Mouse (Mus musculus) forebrain, embryonic 15.5 days (tissue): Measurements from ENCODE around the gene Nampt. TPM values are rescaled to one million over a fixed set of nuclear protein-coding genes. Genes with fewer than 3 reads are reported as not detected.

Experiments
- ATAC-seq: fragments of 200-750 bp; cut with Nextera tagmentation; replicated peaks from 2 replicates; pipeline ENCODE4 v1.8.0; 2017; ENCODE audit warnings: mild to moderate bottlenecking, moderate TSS enrichment, moderate library complexity
- H3K27ac ChIP-seq: fragments of 300-500 bp; sonication (generic); replicated peaks from 2 replicates; pipeline ENCODE4 v1.5.1; 2015; ENCODE audit warnings: mild to moderate bottlenecking, inconsistent platforms
- H3K27me3 ChIP-seq: fragments of 300-500 bp; sonication (generic); 2 replicates; pipeline ENCODE4 v1.6.1; 2015; ENCODE audit warnings: inconsistent platforms
- H3K36me3 ChIP-seq: fragments of 300-500 bp; sonication (generic); 2 replicates; pipeline ENCODE4 v1.6.1; 2015; ENCODE audit warnings: mild to moderate bottlenecking, inconsistent platforms
- H3K4me1 ChIP-seq: fragments of 300-500 bp; sonication (generic); 2 replicates; pipeline ENCODE4 v1.6.1; 2015; ENCODE audit warnings: inconsistent platforms
- H3K4me2 ChIP-seq: fragments of 300-500 bp; sonication (generic); replicated peaks from 2 replicates; pipeline ENCODE4 v1.6.1; 2015; ENCODE audit warnings: mild to moderate bottlenecking, inconsistent platforms
- H3K4me3 ChIP-seq: fragments of 300-500 bp; sonication (generic); 2 replicates; pipeline ENCODE4 v1.5.1; 2015; ENCODE audit warnings: mild to moderate bottlenecking, inconsistent platforms
- H3K9ac ChIP-seq: fragments of 300-500 bp; sonication (generic); replicated peaks from 2 replicates; pipeline ENCODE4 v1.6.1; 2015; ENCODE audit warnings: mild to moderate bottlenecking, inconsistent platforms
- H3K9me3 ChIP-seq: fragments of 300-500 bp; sonication (generic); 2 replicates; pipeline ENCODE4 v1.6.1; 2016; ENCODE audit warnings: inconsistent platforms
- WGBS: fragments of 180-500 bp; shearing (Covaris S2); methylation state at CpG from one replicate; pipeline ENCODE4 v1.1.7; 2015; ENCODE audit warnings: mixed read lengths; 5-methylcytosine and 5-hydroxymethylcytosine counted together
- polyA plus RNA-seq: library from polyadenylated mRNA; unstranded; fragments of >200 nt; fragmentation: Nextera tagmentation; extraction: Ambion mirVana; gene quantifications from 2 replicates; pipeline ENCODE4 v1.2.1, GENCODE M21; 2015

The Nampt gene
- polyA plus RNA-seq: 34.1 and 37.6 TPM in 2 replicates

DNA sequence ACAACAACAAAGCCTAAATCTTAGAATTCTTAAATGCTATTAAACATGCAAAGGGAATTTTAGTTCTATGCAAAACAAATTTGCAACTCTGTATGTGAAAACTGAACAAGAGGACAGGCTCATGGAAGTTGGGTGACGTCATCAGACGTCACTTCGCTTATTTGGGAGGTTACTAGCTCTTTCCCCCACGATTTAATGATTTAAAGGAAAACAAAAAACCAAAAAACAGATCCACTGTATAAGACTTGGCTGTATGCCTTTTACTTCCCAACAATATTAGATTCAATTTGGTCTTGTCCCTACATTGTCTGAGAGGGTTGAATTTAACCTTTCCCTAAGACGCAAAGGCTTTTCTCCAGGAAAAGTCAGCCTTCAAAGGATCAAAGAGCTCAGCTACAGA, at the start of gene Nampt:
Nampt (plus strand) TSS at position 130 of the 400 bp plus-strand sequence.
- H3K27me3 ChIP-seq: no peaks in the 10 kb centered on the region
- peak within 1 kb of the TSS; percentile 55 for H3K4me2 ChIP-seq
- H3K27ac ChIP-seq: peak within 1 kb of the TSS; percentile 99
- peak within 1 kb of the TSS; percentile 77 for H3K4me3 ChIP-seq
- ATAC-seq: peak; percentile 32
- 3% methylated on average over 5 of the region's 5 CpGs for WGBS
- H3K9ac ChIP-seq: peak within 1 kb of the TSS; percentile 80
- H3K9me3 ChIP-seq: no peaks in the 10 kb centered on the region
- H3K4me1 ChIP-seq: peaks cover 9% of the 10 kb centered on the region; the same call in 1 of the 2 replicates
- H3K36me3 ChIP-seq: no peaks in the 10 kb centered on the region

DNA sequence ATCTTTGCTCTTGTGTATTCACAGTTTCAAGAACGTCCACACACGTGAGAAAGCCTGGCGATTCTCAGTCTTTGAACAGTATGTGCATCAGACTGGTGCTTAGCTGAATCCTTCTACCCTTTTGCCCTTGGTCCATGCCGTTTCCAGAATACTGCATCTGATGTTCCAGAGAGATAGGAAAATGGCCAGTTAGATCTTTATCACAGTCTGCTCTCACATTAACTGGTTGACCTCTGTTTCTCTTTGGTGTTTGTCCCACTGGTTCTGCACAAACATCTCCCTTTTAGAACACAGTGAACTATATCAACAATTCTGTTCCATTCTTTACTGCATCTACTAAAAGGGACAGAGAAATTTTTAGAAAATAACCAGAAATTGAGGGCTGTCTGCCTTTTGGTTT, 48.6 kb upstream of the Nampt start:
- Histone ChIP-seq H3K27ac (no peak overlapping the region), H3K9me3 (no peaks in the 10 kb centered on the region), H3K27me3 (no peaks in the 10 kb centered on the region), H3K4me3 (no peak overlapping the region), H3K4me1 (no peaks in the 10 kb centered on the region), H3K4me2 (no peak overlapping the region), H3K36me3 (no peaks in the 10 kb centered on the region), H3K9ac (no peak overlapping the region)
- 88% methylated on average over 4 of the region's 4 CpGs for WGBS
- ATAC-seq: no peak

DNA sequence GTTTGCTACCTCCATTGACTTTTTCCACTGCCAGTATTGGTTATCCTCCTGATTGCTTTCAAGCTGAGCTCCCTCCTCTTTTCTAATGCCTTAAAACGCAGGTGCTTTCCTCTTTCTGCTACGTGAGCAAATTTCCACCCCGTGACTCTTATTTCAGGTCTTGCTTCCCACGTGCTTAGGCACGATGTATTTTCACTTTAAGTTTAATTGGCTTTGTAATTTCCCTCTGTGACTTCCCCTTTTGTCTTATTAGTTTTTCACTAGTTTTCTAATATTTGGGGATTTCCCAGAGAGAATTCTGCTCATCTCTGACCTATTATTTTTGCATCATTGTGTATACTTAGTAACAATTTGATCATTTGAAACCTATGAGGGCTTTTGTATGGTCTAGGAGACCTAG, 44.8 kb upstream of the Nampt start:
- no peak overlapping the region for H3K4me3 ChIP-seq
- H3K27ac ChIP-seq: no peak overlapping the region
- no peaks in the 10 kb centered on the region for H3K4me1 ChIP-seq
- 80% methylated on average over 5 of the region's 5 CpGs for WGBS
- H3K9ac ChIP-seq: no peak overlapping the region
- H3K27me3 ChIP-seq: no peaks in the 10 kb centered on the region
- H3K36me3 ChIP-seq: no peaks in the 10 kb centered on the region
- no peak for ATAC-seq
- H3K4me2 ChIP-seq: no peak overlapping the region
- H3K9me3 ChIP-seq: no peaks in the 10 kb centered on the region

DNA sequence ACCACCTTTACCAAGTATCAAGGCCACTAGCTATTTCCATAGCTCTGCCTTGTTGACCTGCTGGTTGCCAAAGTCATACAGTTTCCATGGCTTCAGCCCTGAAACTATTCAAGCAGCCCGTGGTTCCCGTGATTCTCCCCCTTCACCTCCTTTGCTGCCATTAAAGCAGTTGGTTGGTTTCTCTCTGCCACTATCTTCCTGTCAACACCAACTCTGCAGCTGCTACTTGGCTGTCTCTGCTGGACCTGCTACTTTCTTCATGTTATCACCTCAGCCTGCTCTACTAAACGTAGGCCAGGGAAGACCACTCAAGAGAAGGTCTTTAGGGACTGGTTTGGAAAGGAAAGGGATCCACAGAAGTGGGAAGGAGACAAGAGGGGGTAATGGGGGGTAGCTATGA, 30.3 kb upstream of the Nampt start:
- Histone ChIP-seq H3K36me3 (no peaks in the 10 kb centered on the region), H3K4me2 (no peak overlapping the region), H3K4me3 (no peak overlapping the region), H3K9ac (no peak overlapping the region), H3K9me3 (no peaks in the 10 kb centered on the region), H3K27ac (no peak overlapping the region), H3K27me3 (no peaks in the 10 kb centered on the region), H3K4me1 (no peaks in the 10 kb centered on the region)
- 84% methylated on average over 3 of the region's 3 CpGs for WGBS
- no peak for ATAC-seq

DNA sequence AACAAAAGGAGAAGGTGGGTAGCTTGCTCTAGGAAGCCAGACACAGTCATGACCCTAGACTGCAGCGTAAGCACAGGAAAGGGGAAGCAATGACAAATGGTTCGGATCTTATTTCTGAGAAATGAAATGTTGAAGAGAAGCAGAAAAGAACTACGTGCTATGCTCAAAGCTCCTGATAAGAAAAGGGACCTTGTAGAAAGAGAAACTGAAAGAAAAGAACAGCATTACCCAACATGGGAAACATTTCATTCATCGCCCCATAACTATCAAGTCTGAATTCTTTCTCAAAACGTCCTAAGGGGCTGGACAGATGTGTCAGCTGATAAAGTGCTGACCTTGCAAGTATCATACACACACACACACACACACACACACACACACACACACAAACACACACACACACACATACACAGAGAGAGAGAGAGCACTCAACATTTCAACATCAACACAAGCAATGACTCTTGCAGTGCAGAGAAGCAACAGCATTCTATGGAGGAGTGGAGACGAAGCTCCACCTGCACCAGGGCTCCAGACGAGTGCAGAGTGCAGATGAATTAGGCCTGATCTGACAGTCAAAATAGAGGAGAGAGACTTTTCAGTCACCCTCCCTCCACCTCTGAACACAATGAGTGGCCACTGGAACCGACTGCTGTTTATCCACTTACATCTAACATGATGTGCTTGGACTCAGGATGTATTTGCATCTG, 23.4 kb upstream of the Nampt start:
- Histone ChIP-seq H3K4me3 (no peak overlapping the region), H3K4me2 (no peak overlapping the region), H3K9ac (no peak overlapping the region), H3K4me1 (no peaks in the 10 kb centered on the region), H3K27ac (no peak overlapping the region), H3K36me3 (no peaks in the 10 kb centered on the region), H3K27me3 (no peaks in the 10 kb centered on the region), H3K9me3 (no peaks in the 10 kb centered on the region)
- ATAC-seq: no peak
- WGBS: 78% methylated on average over 8 of the region's 8 CpGs

- 35% methylated on average over 3 of the region's 3 CpGs for WGBS
- no peak overlapping the region for H3K27ac ChIP-seq
- no peak for ATAC-seq
- H3K4me2 ChIP-seq: no peak overlapping the region
- H3K27me3 ChIP-seq: no peaks in the 10 kb centered on the region
- H3K9me3 ChIP-seq: no peaks in the 10 kb centered on the region
- H3K4me1 ChIP-seq: no peaks in the 10 kb centered on the region
- H3K9ac ChIP-seq: no peak overlapping the region
- no peaks in the 10 kb centered on the region for H3K36me3 ChIP-seq
- H3K4me3 ChIP-seq: no peak overlapping the region
Measured at GRCm38 (mm10) chr12:32797438-32797837, 21.9 kb upstream of the Nampt start.

DNA sequence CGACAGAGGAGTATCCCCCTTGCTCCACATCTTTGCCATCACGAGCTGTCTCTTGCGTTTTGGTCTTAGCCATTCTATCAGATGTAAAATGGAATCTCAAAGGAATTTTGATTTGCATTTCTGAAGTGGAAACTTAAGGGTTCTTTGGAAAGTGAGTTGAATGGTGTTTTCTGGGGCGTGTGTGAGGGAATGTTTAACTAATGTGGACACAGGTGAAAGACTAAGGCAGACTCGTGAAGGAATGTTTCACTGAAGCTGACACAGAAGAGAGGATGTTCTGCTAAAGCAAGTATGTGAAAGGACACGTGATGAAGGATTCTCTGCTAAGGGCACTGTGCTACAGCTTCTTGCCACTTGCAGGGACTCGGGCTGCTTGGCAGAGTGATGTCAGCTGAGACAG, 18.3 kb upstream of the Nampt start:
- Histone ChIP-seq H3K36me3 (no peaks in the 10 kb centered on the region), H3K9ac (no peak overlapping the region), H3K9me3 (no peaks in the 10 kb centered on the region), H3K27me3 (no peaks in the 10 kb centered on the region), H3K27ac (no peak overlapping the region), H3K4me2 (no peak overlapping the region), H3K4me3 (no peak overlapping the region), H3K4me1 (no peaks in the 10 kb centered on the region)
- ATAC-seq: no peak
- whole genome bisulfite sequencing: 84% methylated on average over 7 of the region's 7 CpGs

GRCm38 (mm10) chr12:32805559-32805958, 13.8 kb upstream of the Nampt start:
- ATAC-seq: no peak
- WGBS: 63% methylated on average over 1 of the region's 1 CpGs
- H3K9me3 ChIP-seq: no peaks in the 10 kb centered on the region
- H3K4me3 ChIP-seq: no peak overlapping the region
- no peak overlapping the region for H3K27ac ChIP-seq
- H3K9ac ChIP-seq: no peak overlapping the region
- H3K4me2 ChIP-seq: no peak overlapping the region
- H3K27me3 ChIP-seq: no peaks in the 10 kb centered on the region
- no peaks in the 10 kb centered on the region for H3K36me3 ChIP-seq
- H3K4me1 ChIP-seq: no peaks in the 10 kb centered on the region

GRCm38 (mm10) chr12:32819823-32820605, 669 bp downstream of the Nampt start:
- Histone ChIP-seq H3K4me1 (peaks cover 9% of the 10 kb centered on the region; the same call in 1 of the 2 replicates), H3K36me3 (no peaks in the 10 kb centered on the region), H3K4me3 (peak overlapping the region; percentile 77), H3K4me2 (peak overlapping the region; percentile 55), H3K9me3 (no peaks in the 10 kb centered on the region), H3K27ac (peak overlapping the region; percentile 99), H3K9ac (peak overlapping the region; percentile 80), H3K27me3 (no peaks in the 10 kb centered on the region)
- whole genome bisulfite sequencing: under 1% methylated on average over 73 of the region's 80 CpGs
- peak; percentile 95 for ATAC-seq

DNA sequence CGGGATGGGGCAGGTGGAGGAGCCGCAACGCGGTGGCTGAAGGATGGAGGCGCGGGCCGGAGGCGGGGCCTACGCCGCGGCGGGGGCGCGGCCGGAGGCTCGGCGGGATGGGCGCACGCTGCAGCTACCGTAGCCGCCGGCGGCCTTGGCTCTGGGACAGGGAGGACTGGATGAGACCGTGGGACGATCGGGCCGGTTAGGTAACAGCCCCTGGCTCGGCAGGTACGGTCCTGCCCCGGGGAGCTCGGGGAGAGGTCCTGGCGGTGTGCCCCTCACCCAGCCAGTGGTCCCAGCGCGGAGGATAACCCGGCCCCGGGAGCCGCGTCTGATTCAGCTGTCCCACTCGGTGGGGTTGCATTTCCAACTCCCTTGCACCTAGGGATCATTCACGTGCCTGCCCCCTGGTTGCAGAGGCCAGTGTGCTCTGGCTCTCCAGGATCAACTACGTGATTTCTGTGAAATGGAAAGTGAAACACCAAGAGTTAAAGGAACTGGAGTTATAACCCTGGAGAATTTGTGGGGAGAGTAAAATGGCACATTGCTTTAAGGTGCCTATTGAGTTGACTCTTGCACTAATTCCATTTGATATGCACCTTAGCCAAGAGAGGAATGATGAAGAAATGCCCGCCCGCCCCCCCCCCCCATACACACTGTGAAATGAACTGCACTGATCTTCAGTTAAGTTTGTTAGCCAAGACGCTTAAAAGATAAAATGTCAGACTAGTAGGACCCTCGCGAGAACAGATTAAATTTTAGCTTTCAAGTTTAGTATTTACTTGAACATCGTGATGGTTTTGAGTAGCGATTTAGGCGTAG, 1.6 kb downstream of the Nampt start:
- peak overlapping the region; percentile 64 for H3K9ac ChIP-seq
- no peaks in the 10 kb centered on the region for H3K27me3 ChIP-seq
- no peaks in the 10 kb centered on the region for H3K36me3 ChIP-seq
- H3K4me2 ChIP-seq: peak overlapping the region; percentile 55
- no peaks in the 10 kb centered on the region for H3K9me3 ChIP-seq
- peak overlapping the region; percentile 99 for H3K27ac ChIP-seq
- H3K4me1 ChIP-seq: peaks cover 9% of the 10 kb centered on the region; the same call in 1 of the 2 replicates
- ATAC-seq: peak; percentile 85
- WGBS: 2% methylated on average over 49 of the region's 49 CpGs
- peak overlapping the region; percentile 77 for H3K4me3 ChIP-seq

DNA sequence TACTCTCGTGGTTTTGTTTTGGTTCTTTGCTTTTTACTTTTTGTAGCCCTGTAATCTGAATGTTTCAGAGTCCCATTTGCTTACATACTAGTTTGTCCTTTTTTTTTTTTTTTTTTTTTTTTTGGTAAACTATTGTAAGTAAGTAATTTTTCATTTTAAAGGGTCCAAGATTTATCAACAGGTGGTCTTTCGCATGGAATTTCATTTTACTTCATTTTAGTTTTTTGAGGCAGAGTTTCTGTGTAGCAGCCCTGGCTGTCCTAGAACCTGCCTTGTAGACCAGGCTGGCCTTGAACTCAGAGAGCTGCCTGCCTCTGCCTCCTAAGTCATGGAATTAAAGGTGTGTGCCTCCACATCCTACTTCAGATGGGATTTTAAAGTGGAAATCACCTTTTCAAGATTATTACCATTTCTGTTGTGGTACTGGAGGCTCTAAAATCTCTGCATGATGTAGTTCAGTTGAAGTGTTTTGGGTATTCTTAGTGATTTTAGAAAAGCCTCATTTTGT, 2.2 kb downstream of the Nampt start:
- no peaks in the 10 kb centered on the region for H3K27me3 ChIP-seq
- peaks cover 9% of the 10 kb centered on the region; the same call in 1 of the 2 replicates for H3K4me1 ChIP-seq
- ATAC-seq: no peak
- H3K4me3 ChIP-seq: peak overlapping the region; percentile 77
- no peak overlapping the region for H3K9ac ChIP-seq
- no peaks in the 10 kb centered on the region for H3K36me3 ChIP-seq
- no peaks in the 10 kb centered on the region for H3K9me3 ChIP-seq
- peak overlapping the region; percentile 55 for H3K4me2 ChIP-seq
- H3K27ac ChIP-seq: no peak overlapping the region
- WGBS: 34% methylated on average over 2 of the region's 2 CpGs

GRCm38 (mm10) chr12:32822066-32822465, 2.7 kb downstream of the Nampt start:
- Histone ChIP-seq H3K9ac (no peak overlapping the region), H3K27me3 (no peaks in the 10 kb centered on the region), H3K4me1 (peaks cover 9% of the 10 kb centered on the region; the same call in 1 of the 2 replicates), H3K9me3 (no peaks in the 10 kb centered on the region), H3K27ac (no peak overlapping the region), H3K4me2 (no peak overlapping the region), H3K4me3 (no peak overlapping the region), H3K36me3 (no peaks in the 10 kb centered on the region)
- 78% methylated on average over 4 of the region's 4 CpGs for WGBS
- no peak for ATAC-seq
